26 mouse cellular contexts compared by ENCODE assay signal in the genomic region with DNA sequence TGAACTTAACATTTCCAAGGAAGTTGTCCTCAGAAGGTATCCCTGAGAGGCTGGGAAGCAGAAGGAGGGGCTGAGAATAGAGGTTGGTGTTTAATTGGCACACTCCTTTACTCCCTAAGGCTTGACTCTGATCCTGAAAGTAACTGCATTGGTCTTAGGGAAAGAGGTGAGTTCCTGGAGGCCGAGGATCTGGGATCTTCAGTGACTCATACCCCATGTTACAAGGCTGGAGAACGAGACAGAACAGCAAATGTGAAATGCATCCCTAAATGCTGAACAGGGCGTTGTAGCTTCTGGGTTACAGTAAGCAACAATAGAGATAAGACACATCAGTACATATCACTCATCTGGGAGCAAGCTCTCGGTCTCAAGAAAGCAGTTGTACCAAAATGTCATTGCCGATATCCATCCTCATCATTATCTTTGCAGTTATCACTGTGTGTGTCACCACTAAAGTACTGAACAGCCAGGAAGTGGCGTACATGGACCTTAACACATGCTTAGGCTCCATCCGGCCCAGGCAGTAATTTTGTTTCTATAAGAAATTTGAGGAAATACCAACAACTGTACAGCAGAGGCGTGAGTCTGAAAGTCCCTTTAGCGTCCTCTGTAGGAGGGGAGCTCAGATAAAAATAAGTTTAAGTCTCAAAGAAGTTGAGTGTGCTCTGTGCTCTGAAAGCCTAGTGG.
DNase-seq lines count a peak whose midpoint lies in the region; ATAC-seq lines count a peak whose summit lies in the region.
"Had no signal": no experiment of that assay in that cellular context is flagged by ENCODE, and none has a peak within 500 bp of the region (broad histone marks: within the 10 kb centered on the region; RNA-seq: fewer than 3 reads in every experiment).

No protein-coding gene starts in this region.

- no peaks in the 10 kb centered on the region for H3K27me3 ChIP-seq in kidney, embryonic 14.5 days (ENCODE audit: control insufficient read depth, insufficient read depth, low read length)
- H3K27me3 ChIP-seq: embryonic facial prominence, embryonic 12.5 days; embryonic facial prominence, embryonic 15.5 days; heart, embryonic 13.5 days had no signal

- no peaks in the 10 kb centered on the region for H3K4me1 ChIP-seq in kidney, embryonic 14.5 days (ENCODE audit: control insufficient read depth, insufficient read depth, low read length)
- H3K4me1 ChIP-seq: embryonic facial prominence, embryonic 12.5 days; embryonic facial prominence, embryonic 15.5 days; heart, embryonic 10.5 days; heart, embryonic 13.5 days had no signal

- no peaks in the 10 kb centered on the region for H3K36me3 ChIP-seq in kidney, embryonic 14.5 days (ENCODE audit: control insufficient read depth, insufficient read depth, low read length)
- H3K36me3 ChIP-seq: embryonic facial prominence, embryonic 12.5 days; embryonic facial prominence, embryonic 15.5 days; heart, embryonic 10.5 days; heart, embryonic 13.5 days had no signal

- H3K4me3 ChIP-seq in kidney, embryonic 14.5 days (ENCODE audit: low read length): no peak overlapping the region
- H3K4me3 ChIP-seq: embryonic facial prominence, embryonic 12.5 days; embryonic facial prominence, embryonic 15.5 days; gastrocnemius, adult 2 months; heart, adult 2 months; heart, embryonic 10.5 days; heart, embryonic 13.5 days had no signal

- H3K4me2 ChIP-seq in kidney, embryonic 14.5 days (replicated peaks; ENCODE audit: low read depth, low read length): no peak overlapping the region
- H3K4me2 ChIP-seq: embryonic facial prominence, embryonic 12.5 days; embryonic facial prominence, embryonic 15.5 days; heart, embryonic 13.5 days; hindbrain, embryonic 14.5 days had no signal

- H3K9me3 ChIP-seq in kidney, embryonic 14.5 days (ENCODE audit: control insufficient read depth, low read length): no peaks in the 10 kb centered on the region
- H3K9me3 ChIP-seq: embryonic facial prominence, embryonic 12.5 days; embryonic facial prominence, embryonic 15.5 days; heart, embryonic 10.5 days; heart, embryonic 13.5 days had no signal

- WGBS in kidney, embryonic 14.5 days: 84% methylated on average over 9 of the region's 9 CpGs

- no peak for DNase-seq in frontal cortex, postnatal 14 days (ENCODE audit: low spot score in 2 of 2)
- peak; percentile 38 for DNase-seq in 3134 (ENCODE audit: extremely low read depth, insufficient read length, low spot score)
- peak; percentile 62 for DNase-seq in brain, adult 2 months (ENCODE audit: low read depth, low spot score)
- peak; percentile 9 for DNase-seq in telencephalon, adult 2 months (ENCODE audit: low read depth, low spot score)
- DNase-seq in right cerebral cortex, postnatal 10 days (ENCODE audit: low spot score in 2 of 2): no peak
- DNase-seq: adrenal gland, adult 8-10 months; adrenal gland, postnatal 25 days; cerebellum, adult 18-20 months; cerebellum, adult 9-10 months; cerebellum, postnatal 14 days; gastrocnemius, adult 2 months; gastrocnemius, postnatal 14 days; heart, adult 2 months; heart, postnatal 14 days; heart, postnatal 4 days had no signal

- H3K9ac ChIP-seq in kidney, embryonic 14.5 days (ENCODE audit: low read depth, low read length): no peak overlapping the region
- H3K9ac ChIP-seq: embryonic facial prominence, embryonic 12.5 days; embryonic facial prominence, embryonic 15.5 days; heart, embryonic 13.5 days; hindbrain, embryonic 14.5 days had no signal

- peak; percentile 39 for ATAC-seq in frontal cortex, adult (ENCODE audit: low TSS enrichment)
- no peak for ATAC-seq in kidney, embryonic 14.5 days (ENCODE audit: low FRiP score, low TSS enrichment)
- ATAC-seq: activated CD4-positive, CD25-positive, alpha-beta regulatory T cell, adult 4 months; forebrain, embryonic 14.5 days; hindbrain, postnatal 0 days; inflammation-experienced regulatory T-cells, adult 6 months had no signal

- no peak overlapping the region for H3K27ac ChIP-seq in kidney, embryonic 14.5 days (ENCODE audit: low read depth, low read length)
- H3K27ac ChIP-seq: embryonic facial prominence, embryonic 12.5 days; embryonic facial prominence, embryonic 15.5 days; gastrocnemius, adult 2 months; heart, adult 2 months; heart, embryonic 10.5 days; heart, embryonic 13.5 days; hindbrain, embryonic 14.5 days; hindbrain, postnatal 0 days had no signal

Comparison
In these comparisons a context has a peak if more than half of its experiments do, and no peak if none do; other contexts are left out.
1. DNase-seq: peak in 3134 (single experiment), brain, adult 2 months (single experiment) and telencephalon, adult 2 months (single experiment); none in frontal cortex, postnatal 14 days (0 of 2) and right cerebral cortex, postnatal 10 days (0 of 2).